Mouse (Mus musculus): ENCODE measurements at regions not wholly inside any gene's neighbourhood (a gene's known extent, or its start where the extent isn't known, plus 50 kb on each side); places are given as distances from the start of the nearest gene placed in this dataset.

DNA sequence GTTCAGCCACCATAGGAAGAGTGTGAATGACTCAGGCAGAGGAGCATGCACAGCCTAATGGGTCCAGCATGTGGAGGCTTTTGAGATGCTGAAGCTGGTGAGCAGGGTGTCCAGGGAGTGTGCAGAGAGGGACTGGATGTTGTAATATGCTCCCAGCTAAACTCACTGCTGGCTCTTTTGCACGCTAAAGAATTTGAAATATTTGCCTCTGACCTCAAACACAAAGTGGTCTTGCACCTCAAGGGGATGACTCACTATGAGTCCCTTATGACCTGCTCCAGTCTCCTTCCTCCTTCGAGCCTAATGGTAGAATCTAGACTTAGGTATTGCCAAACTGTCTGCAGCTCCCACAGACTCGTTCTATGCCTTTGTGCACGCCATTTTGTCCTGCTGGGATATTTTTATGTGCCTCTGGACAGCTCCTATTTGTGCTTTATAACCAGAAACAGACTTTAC, 55.0 kb upstream of the Slit3 start:
- Histone ChIP-seq H3K9ac (ENCODE audit: low read depth, low read length) (no peak overlapping the region), H3K4me3 (ENCODE audit: insufficient read depth, low read depth, low read length) (no peak overlapping the region), H3K4me1 (ENCODE audit: control insufficient read depth, insufficient read depth, low read length) (no peaks in the 10 kb centered on the region), H3K79me2 (ENCODE audit: control insufficient read depth, insufficient read depth, low read length) (no peaks in the 10 kb centered on the region), H3K36me3 (ENCODE audit: control insufficient read depth, insufficient read depth, low read length) (no peaks in the 10 kb centered on the region), H3K27ac (replicated peaks; ENCODE audit: insufficient read depth, low read depth, low read length) (no peak overlapping the region), H3K27me3 (ENCODE audit: control insufficient read depth, insufficient read depth, low read length) (no peaks in the 10 kb centered on the region)
- TF ChIP-seq CTCF (IDR thresholded peaks at IDR 0.05; ENCODE audit: low read depth, low read length) (no peak), POLR2A (IDR thresholded peaks at IDR 0.05; ENCODE audit: extremely low read depth, insufficient read depth, low read length) (no peak)
- WGBS, result 71% methylated on average over 4 of the region's 4 CpGs
- no peak for DNase-seq (ENCODE audit: extremely low read depth, low read depth, low spot score)

- no peaks in the 10 kb centered on the region for H3K36me3 ChIP-seq (ENCODE audit: control insufficient read depth, insufficient read depth, low read length)
- H3K79me2 ChIP-seq (ENCODE audit: control insufficient read depth, insufficient read depth, low read length), result no peaks in the 10 kb centered on the region
- no peaks in the 10 kb centered on the region for H3K4me1 ChIP-seq (ENCODE audit: control insufficient read depth, insufficient read depth, low read length)
- TF ChIP-seq CTCF (IDR thresholded peaks at IDR 0.05; ENCODE audit: low read depth, low read length) (no peak), POLR2A (IDR thresholded peaks at IDR 0.05; ENCODE audit: extremely low read depth, insufficient read depth, low read length) (no peak)
- DNase-seq (ENCODE audit: extremely low read depth, low read depth, low spot score), result no peak
- no peak overlapping the region for H3K27ac ChIP-seq (replicated peaks; ENCODE audit: insufficient read depth, low read depth, low read length)
- H3K4me3 ChIP-seq (ENCODE audit: insufficient read depth, low read depth, low read length), result no peak overlapping the region
- 85% methylated on average over 6 of the region's 6 CpGs for WGBS
- no peak overlapping the region for H3K9ac ChIP-seq (ENCODE audit: low read depth, low read length)
- no peaks in the 10 kb centered on the region for H3K27me3 ChIP-seq (ENCODE audit: control insufficient read depth, insufficient read depth, low read length)
Measured at GRCm38 (mm10) chr11:35057791-35058190, 63.2 kb upstream of the Slit3 start.

DNA sequence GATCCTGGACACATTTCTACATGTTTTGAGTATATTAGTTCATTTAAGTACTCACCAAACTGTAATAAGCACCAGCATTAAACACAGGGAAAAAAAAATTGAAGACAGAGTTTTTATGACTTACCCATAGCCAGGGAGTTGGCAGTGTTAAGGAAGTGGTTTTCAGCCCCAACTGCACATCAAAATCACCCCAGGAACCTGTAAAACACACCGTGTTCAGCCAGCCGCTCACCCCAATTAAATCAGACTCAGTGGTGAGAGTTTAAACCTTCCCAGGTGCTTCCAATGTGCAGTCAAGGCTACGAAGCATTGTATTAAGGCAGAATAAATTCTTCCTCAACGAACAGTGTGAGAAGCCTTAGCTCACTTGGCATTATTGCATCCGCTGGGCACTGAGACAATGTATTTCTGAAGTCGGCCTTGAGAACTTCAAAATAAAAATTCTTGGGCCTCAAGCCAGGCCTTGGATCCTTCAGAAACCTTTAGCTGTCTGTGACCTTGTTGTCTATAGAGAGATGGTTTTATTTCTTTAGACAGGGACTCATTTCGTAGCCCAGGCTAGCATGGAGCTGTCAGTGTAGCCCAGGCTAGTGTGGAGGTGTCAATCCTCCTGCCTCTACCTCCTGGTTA, 65.4 kb upstream of the Slit3 start:
- DNase-seq (ENCODE audit: extremely low read depth, low read depth, low spot score), result no peak
- Histone ChIP-seq H3K36me3 (ENCODE audit: control insufficient read depth, insufficient read depth, low read length) (no peaks in the 10 kb centered on the region), H3K4me3 (ENCODE audit: insufficient read depth, low read depth, low read length) (no peak overlapping the region), H3K9ac (ENCODE audit: low read depth, low read length) (no peak overlapping the region), H3K79me2 (ENCODE audit: control insufficient read depth, insufficient read depth, low read length) (no peaks in the 10 kb centered on the region), H3K27ac (replicated peaks; ENCODE audit: insufficient read depth, low read depth, low read length) (no peak overlapping the region), H3K4me1 (ENCODE audit: control insufficient read depth, insufficient read depth, low read length) (no peaks in the 10 kb centered on the region), H3K27me3 (ENCODE audit: control insufficient read depth, insufficient read depth, low read length) (no peaks in the 10 kb centered on the region)
- 87% methylated on average over 7 of the region's 7 CpGs for WGBS
- TF ChIP-seq CTCF (IDR thresholded peaks at IDR 0.05; ENCODE audit: low read depth, low read length), result no peak

- H3K27ac ChIP-seq (replicated peaks; ENCODE audit: insufficient read depth, low read depth, low read length), result no peak overlapping the region
- H3K4me3 ChIP-seq (ENCODE audit: insufficient read depth, low read depth, low read length), result no peak overlapping the region
- DNase-seq (ENCODE audit: extremely low read depth, low read depth, low spot score), result no peak
- no peaks in the 10 kb centered on the region for H3K36me3 ChIP-seq (ENCODE audit: control insufficient read depth, insufficient read depth, low read length)
- TF ChIP-seq CTCF (IDR thresholded peaks at IDR 0.05; ENCODE audit: low read depth, low read length) (no peak), POLR2A (IDR thresholded peaks at IDR 0.05; ENCODE audit: extremely low read depth, insufficient read depth, low read length) (no peak)
- 71% methylated on average over 2 of the region's 2 CpGs for WGBS
- H3K27me3 ChIP-seq (ENCODE audit: control insufficient read depth, insufficient read depth, low read length), result no peaks in the 10 kb centered on the region
- no peaks in the 10 kb centered on the region for H3K4me1 ChIP-seq (ENCODE audit: control insufficient read depth, insufficient read depth, low read length)
- H3K79me2 ChIP-seq (ENCODE audit: control insufficient read depth, insufficient read depth, low read length), result no peaks in the 10 kb centered on the region
- H3K9ac ChIP-seq (ENCODE audit: low read depth, low read length), result no peak overlapping the region
Measured at GRCm38 (mm10) chr11:35053613-35053950, 67.4 kb upstream of the Slit3 start.

DNA sequence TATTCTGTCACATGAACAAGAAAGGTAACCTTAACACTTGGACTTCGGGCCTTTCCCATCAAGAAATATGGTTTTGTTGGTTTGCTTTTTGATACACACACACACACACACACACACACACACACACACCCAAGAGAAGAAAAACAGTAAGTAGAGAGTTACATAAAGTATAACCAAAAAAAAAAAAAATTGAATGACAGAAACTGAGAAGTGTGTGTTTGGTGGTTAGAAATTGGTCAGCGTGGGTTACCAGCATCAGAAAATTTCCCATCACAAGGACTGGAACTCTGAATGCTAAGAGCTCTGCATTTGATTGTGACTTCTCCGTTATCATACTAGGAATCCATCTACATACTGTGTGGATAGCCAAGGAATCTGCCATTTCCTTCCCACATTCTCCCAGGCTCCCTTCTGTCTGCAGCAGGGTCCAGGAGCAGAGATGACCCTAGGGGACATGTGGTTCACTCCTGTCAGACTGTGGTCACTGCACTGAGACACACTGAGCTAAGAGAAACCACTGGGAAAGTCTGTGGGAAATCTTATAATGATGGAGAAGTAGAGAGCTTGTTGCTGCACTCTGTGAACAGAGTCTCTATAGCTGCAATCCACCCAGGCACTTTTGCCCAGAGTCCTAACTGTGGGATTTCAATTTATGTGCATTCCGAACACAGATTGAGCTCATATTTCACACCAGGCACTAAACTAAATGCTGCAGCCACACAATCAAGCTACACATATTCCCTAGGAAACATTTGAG, 68.0 kb upstream of the Slit3 start:
- no peak overlapping the region for H3K9ac ChIP-seq (ENCODE audit: low read depth, low read length)
- TF ChIP-seq POLR2A (IDR thresholded peaks at IDR 0.05; ENCODE audit: extremely low read depth, insufficient read depth, low read length) (no peak), CTCF (IDR thresholded peaks at IDR 0.05; ENCODE audit: low read depth, low read length) (no peak)
- H3K27me3 ChIP-seq (ENCODE audit: control insufficient read depth, insufficient read depth, low read length), result no peaks in the 10 kb centered on the region
- H3K27ac ChIP-seq (replicated peaks; ENCODE audit: insufficient read depth, low read depth, low read length), result no peak overlapping the region
- no peaks in the 10 kb centered on the region for H3K36me3 ChIP-seq (ENCODE audit: control insufficient read depth, insufficient read depth, low read length)
- no peak for DNase-seq (ENCODE audit: extremely low read depth, low read depth, low spot score)
- 86% methylated on average over 4 of the region's 4 CpGs for WGBS
- no peaks in the 10 kb centered on the region for H3K4me1 ChIP-seq (ENCODE audit: control insufficient read depth, insufficient read depth, low read length)
- no peak overlapping the region for H3K4me3 ChIP-seq (ENCODE audit: insufficient read depth, low read depth, low read length)
- H3K79me2 ChIP-seq (ENCODE audit: control insufficient read depth, insufficient read depth, low read length), result no peaks in the 10 kb centered on the region

GRCm38 (mm10) chr11:35049663-35050215, 71.3 kb upstream of the Slit3 start:
- H3K27me3 ChIP-seq (ENCODE audit: control insufficient read depth, insufficient read depth, low read length), result no peaks in the 10 kb centered on the region
- H3K27ac ChIP-seq (replicated peaks; ENCODE audit: insufficient read depth, low read depth, low read length), result no peak overlapping the region
- no peaks in the 10 kb centered on the region for H3K79me2 ChIP-seq (ENCODE audit: control insufficient read depth, insufficient read depth, low read length)
- no peaks in the 10 kb centered on the region for H3K4me1 ChIP-seq (ENCODE audit: control insufficient read depth, insufficient read depth, low read length)
- WGBS, result 85% methylated on average over 8 of the region's 8 CpGs
- no peak overlapping the region for H3K4me3 ChIP-seq (ENCODE audit: insufficient read depth, low read depth, low read length)
- H3K36me3 ChIP-seq (ENCODE audit: control insufficient read depth, insufficient read depth, low read length), result no peaks in the 10 kb centered on the region
- no peak for DNase-seq (ENCODE audit: extremely low read depth, low read depth, low spot score)
- TF ChIP-seq POLR2A (IDR thresholded peaks at IDR 0.05; ENCODE audit: extremely low read depth, insufficient read depth, low read length) (no peak), CTCF (IDR thresholded peaks at IDR 0.05; ENCODE audit: low read depth, low read length) (no peak)
- no peak overlapping the region for H3K9ac ChIP-seq (ENCODE audit: low read depth, low read length)
